Comparison of ENCODE assay signal across 9 mouse cellular contexts in genomic region chr1:92437678-92438271, GRCm38 (mm10). TPM values are rescaled to one million over a fixed set of nuclear protein-coding genes. Genes with fewer than 3 reads are reported as not detected.
DNase-seq lines count a peak whose midpoint lies in the region; ATAC-seq lines count a peak whose summit lies in the region.
"Had no signal": no experiment of that assay in that cellular context is flagged by ENCODE, and none has a peak within 500 bp of the region (broad histone marks: within the 10 kb centered on the region; RNA-seq: fewer than 3 reads in every experiment).

No protein-coding gene starts in this region.

- ATAC-seq in neural tube, embryonic 13.5 days (ENCODE audit: low read depth), result peak; percentile 6; the same call in 1 of the 2 replicates

- DNase-seq in neural tube, embryonic 10.5 days (ENCODE audit: extremely low spot score, low spot score), result no peak
- DNase-seq in cerebellum, postnatal 36 days, result peak; percentile 80 to 83
- peak; percentile 45 for DNase-seq in heart, adult 8-10 months (ENCODE audit: low spot score)
- peak; percentile 66 for DNase-seq in layer of hippocampus, adult 9-11 months
- peak; percentile 57 for DNase-seq in lung, postnatal 14 days
- DNase-seq in spleen, postnatal 14 days (ENCODE audit: low spot score in 2 of 2), result no peak
- DNase-seq in spleen, postnatal 10 days (ENCODE audit: low spot score in 2 of 2), result no peak

- H3K9ac ChIP-seq in neural tube, embryonic 13.5 days, result no peak overlapping the region

- H3K27me3 ChIP-seq in neural tube, embryonic 13.5 days, result no peaks in the 10 kb centered on the region

- H3K36me3 ChIP-seq in neural tube, embryonic 13.5 days, result peaks cover 42% of the 10 kb centered on the region

- H3K4me2 ChIP-seq in neural tube, embryonic 13.5 days, result no peak overlapping the region

- H3K9me3 ChIP-seq in neural tube, embryonic 13.5 days, result no peaks in the 10 kb centered on the region

- H3K27ac ChIP-seq in neural tube, embryonic 13.5 days (replicated peaks), result peak overlapping the region; percentile 30; the same call in 1 of the 2 replicates

- H3K4me1 ChIP-seq in neural tube, embryonic 13.5 days (replicated peaks), result peaks cover 18% of the 10 kb centered on the region

- 41% methylated on average over 9 of the region's 9 CpGs for WGBS in neural tube, embryonic 13.5 days

- H3K4me3 ChIP-seq in neural tube, embryonic 13.5 days, result no peak overlapping the region

RNA-seq across cellular contexts. Expression of gene Ndufa10, which starts 35.9 kb away (rescaled TPM):
- 313 and 317 TPM in 2 replicates for polyA plus RNA-seq in neural tube, embryonic 13.5 days (2015; fragmentation: Nextera tagmentation; extraction: Ambion mirVana)
- total RNA-seq in heart, adult 8-10 months (2022), result 1,000 to 10,000 TPM in 2 of 4 experiments, 100 to 1,000 TPM in 2; 926 to 1,166 (median 1,047) TPM

RNA-seq across cellular contexts. Expression of gene Olfr1416, which starts 47.1 kb away (rescaled TPM):
- not detected in 2 replicates for polyA plus RNA-seq in neural tube, embryonic 13.5 days (2015; fragmentation: Nextera tagmentation; extraction: Ambion mirVana)
- not detected for total RNA-seq in heart, adult 8-10 months (2022)
- total RNA-seq: layer of hippocampus, postnatal 25 days had no signal

RNA-seq across cellular contexts. Expression of gene Olfr1415, which starts 58.1 kb away (rescaled TPM):
- polyA plus RNA-seq in neural tube, embryonic 13.5 days (2015; fragmentation: Nextera tagmentation; extraction: Ambion mirVana), result not detected in 2 replicates
- total RNA-seq in heart, adult 8-10 months (2022), result not detected
- total RNA-seq: layer of hippocampus, postnatal 25 days had no signal

Comparison
In these comparisons a context has a peak if more than half of its experiments do, and no peak if none do; other contexts are left out.
1. DNase-seq: peak in cerebellum, postnatal 36 days (2 of 2), heart, adult 8-10 months (single experiment), layer of hippocampus, adult 9-11 months (single experiment) and lung, postnatal 14 days (single experiment); none in neural tube, embryonic 10.5 days (single experiment), spleen, postnatal 14 days (0 of 2) and spleen, postnatal 10 days (0 of 2).